Mouse (Mus musculus): ENCODE data around the gene Cyp11a1.

- TF ChIP-seq MAFK (IDR thresholded peaks at IDR 0.05; ENCODE audit: insufficient read depth, low read depth, low read length) (no peak), ZNF384 (IDR thresholded peaks at IDR 0.05; ENCODE audit: low read depth, low read length) (no peak), CHD2 (IDR thresholded peaks at IDR 0.05; ENCODE audit: low read depth, low read length) (no peak)
These were observed 21.4 kb downstream of the Cyp11a1 start for GRCm38 (mm10) chr9:58027426-58028180.

All from ES-E14 (cell line).